Mouse (Mus musculus): ENCODE results near the gene Def8.
"Not testable (repeated sequence)": the region's sequence is repeated elsewhere in the genome, so short reads cannot be mapped to it uniquely, and the experiment has no call there.

The Def8 gene

DNA sequence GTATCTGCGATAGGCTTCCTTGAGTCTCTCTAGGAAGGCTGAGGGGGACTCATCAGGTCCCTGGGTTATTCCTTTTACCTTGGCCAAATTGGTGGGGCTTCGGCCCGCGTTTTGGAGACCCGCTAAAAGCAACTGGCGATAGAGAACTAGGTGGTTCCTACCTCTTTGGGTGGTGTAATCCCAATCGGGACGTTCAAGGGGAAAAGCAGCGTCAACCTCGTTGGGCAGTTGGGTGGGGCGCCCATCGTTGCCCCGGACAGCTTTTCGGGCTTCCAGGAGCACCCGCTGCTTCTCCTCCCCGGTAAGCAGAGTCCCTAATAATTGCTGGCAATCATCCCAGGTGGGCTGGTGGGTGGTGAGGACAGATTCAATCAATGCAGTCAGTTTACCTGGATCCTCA, 9.1 kb downstream of the Def8 start:
- no peak for DNase-seq (ENCODE audit: low read depth, low spot score)

DNA sequence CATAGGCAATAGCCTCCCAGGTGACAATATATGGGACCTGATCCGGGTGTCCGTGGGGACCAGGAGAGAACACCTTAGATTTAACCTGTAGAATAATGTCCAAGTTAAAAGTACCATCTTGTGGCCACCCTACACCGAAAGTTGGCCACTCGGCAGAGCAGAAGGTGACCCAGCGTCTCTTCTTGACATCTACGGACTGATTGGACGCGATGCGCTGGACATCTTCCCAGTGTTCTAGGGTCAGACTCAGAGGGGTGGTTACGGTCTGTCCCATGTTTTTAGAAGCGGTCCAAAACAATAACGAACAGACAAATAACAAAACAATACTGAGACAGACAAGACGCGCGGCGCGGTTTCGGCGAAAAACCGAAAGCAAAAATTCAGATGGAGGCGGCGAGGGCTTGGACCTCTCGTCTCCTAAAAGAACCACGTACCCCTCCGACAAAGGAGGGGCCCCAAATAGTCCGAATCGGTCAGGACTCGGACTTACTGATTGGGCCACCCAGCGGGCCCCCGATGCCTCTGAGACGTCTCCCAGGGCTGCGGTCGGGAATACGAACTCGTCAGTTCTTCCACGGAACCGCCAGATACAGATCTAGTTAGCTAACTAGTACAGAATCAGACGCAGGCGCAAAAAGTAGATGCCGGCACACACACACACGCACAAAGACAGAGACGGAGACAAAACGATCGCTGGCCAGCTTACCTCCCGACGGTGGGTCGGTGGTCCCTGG, 10.1 kb downstream of the Def8 start:
- DNase-seq (ENCODE audit: low read depth, low spot score) = not testable (repeated sequence)

DNA sequence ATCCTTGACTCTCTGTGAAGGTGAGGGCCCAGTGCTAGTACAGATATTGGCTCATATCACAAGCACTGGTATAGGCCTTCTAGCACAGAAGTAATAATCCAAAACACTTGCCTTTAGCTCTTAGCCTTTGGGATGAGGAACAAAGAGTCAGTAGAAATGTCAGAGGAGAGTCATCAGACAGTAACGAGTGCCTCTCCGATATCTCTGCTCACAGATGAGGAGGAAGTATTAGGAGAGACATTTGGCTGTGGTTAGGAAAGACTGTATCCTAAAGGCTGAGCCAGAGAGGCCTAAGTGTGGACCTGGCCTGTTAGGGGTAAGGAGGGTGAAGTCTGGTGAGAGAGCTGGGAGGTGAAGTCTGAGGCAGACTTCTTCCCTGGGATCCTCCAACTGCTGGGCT, 18.5 kb downstream of the Def8 start:
- DNase-seq (ENCODE audit: low read depth, low spot score) = no peak

DNA sequence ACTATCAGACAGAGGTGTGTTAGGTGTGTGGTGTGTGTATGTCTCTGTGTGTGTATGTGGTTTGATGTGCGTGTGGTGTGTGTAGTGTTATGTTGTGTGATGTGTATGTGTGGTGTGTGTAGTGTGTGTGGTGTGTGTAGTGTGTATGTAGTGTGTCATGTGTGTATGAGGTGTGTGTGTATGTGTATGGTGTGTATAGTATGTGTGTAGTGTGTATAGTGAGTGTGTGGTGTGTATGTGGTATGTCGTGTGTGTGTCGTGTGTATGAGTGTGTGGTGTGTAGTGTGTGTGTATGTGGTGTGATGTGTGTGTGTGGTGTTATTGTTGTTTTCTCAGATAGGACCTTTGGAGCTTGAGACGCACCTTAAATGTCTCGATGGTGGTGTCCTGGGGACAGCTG, 19.0 kb downstream of the Def8 start:
- DNase-seq (ENCODE audit: low read depth, low spot score) = no peak

DNA sequence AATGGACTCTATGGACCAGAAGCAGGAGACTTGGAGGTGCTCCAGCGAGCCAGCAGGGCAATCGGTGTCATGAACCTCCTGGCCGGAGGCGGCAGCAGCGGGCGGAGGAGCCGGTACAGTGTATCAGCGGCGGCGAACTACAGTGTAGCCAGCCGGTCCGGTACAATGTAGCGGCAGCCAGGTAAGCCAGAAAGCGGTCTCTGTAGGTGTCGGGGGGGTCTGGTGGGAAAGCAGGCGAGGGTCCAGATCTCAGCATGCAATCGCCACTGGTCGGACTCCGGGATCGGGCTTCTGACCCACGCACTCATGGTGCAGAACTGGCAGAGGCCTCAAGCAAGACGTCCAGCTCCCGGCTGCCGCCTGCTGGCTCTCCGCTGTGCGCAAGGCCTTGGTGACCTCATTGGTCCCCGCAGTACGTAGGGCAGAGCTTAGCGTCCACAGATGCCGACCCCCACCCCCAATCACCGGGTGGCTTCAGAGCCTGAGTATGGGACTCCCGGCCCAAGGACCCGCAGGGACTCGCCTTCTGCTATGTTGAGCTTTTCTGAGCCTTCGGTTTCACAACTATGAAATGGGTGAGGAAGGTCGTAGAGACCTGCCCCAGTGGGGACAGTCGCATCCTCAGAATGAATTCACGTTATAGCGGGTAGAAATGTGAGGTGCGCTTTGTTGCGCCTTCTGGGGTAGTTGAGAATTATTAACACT, 19.7 kb downstream of the Def8 start:
- DNase-seq (ENCODE audit: low read depth, low spot score) = peak; percentile 93

DNA sequence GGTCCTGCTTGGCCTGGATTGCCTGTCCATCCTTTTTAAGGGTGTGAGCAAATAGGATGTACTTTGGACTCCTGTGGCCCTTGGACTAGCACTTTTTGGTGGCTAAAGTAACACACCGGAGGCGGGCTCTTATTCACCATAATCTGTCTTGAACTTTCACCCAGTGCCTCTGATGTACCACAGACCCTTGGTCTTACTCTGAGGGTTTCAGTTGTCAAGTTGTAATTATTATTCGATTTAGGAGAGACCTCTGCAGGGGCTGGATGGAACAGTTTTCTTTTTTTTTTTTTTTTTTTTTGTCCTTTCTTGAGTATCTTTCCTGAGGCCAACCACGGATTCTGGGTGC, 20.2 kb downstream of the Def8 start:
- DNase-seq (ENCODE audit: low read depth, low spot score) = no peak

DNA sequence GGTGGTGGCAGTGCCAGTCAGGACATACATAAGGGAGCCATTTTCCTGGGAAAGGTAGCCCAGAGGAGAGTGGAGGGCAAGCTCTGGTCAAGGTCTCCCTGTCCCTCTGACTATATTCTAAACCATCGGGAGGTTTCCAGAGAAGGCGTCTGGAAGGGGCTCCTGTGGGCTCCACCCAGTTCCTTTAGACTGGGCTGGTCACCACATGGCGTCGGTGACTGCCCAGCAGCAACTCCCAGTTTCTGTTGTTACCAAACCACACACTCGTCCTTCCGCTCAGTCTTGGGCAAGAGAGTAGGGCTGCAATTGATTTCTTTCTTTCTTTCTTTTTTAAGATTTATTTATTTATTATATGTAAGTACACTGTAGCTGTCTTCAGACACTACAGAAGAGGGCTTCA, 20.8 kb downstream of the Def8 start:
- no peak for DNase-seq (ENCODE audit: low read depth, low spot score)

DNA sequence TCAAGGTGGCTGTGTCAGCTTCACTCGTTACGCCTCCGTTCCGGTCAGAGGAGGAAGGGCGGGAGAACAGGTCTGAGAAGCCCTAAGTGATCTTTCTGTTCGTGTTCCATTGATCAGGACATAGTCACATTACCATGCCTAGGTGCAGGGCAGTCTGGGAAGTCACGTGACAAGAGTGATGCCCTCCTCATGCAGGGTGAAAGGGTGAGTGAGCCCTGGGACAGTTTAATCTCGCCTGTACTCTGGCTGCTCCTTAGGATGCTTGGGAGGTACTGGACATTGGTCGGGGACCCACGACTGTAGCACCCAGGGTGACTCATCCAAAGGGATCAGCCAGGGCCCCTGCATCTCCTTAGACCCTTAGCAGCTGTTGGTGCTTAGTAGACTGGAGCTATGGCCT, 22.7 kb downstream of the Def8 start:
- no peak for DNase-seq (ENCODE audit: low read depth, low spot score)

DNA sequence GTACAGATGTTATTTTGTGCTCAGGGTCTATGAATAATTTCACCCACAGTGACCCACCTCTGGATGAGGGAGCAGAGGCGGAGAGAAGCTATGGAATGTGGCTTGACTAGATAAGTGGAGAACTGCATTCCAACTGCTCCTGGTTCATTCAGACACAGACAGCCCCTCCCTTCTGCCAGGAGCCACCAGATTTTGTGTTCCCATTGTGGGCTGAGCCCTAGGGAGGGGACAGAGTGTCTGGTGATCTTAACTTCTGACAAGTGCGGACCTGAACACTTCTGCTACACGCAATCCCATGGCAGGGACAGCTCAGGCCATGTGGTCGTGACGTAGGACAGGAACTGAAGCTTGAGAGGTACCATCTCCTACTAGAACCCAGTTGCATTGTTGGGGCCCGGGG, 23.5 kb downstream of the Def8 start:
- no peak for DNase-seq (ENCODE audit: low read depth, low spot score)

DNA sequence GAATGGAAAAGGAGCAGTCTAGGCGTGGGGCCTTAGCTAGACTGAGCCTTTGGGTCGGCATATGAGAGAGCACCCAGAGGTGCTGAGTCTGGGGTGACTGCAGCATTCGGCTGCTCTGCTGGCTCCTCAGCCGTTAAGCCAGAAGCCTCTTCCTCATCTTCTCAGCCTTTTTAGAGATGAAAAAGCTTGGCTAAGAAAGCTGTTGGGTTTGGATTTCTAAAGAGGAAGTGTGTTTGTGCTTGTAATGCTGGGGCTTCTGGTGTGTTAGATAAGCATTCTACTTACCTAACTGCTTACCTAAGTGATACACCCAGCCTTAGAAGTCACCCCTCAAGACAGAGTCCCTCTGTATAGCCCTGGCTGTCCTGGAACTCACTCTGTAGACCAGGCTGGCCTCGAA, 27.5 kb downstream of the Def8 start:
- no peak for DNase-seq (ENCODE audit: low read depth, low spot score)

DNA sequence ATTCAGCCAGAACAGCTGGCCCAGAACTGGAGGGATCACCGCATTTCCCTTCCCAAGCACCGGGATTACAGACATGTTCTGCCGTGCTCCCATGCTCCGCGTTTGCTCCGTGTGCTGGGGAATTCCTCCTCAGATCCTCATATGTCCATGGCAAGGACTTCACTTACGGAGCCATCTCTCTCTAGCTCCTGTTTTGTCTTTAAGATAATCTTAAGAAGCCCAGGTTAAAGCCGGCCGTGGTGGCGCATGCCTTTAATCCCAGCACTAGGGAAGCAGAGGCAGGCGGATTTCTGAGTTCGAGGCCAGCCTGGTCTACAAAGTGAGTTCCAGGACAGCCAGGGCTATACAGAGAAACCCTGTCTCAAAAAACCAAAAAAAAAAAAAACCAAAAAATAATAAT, 28.4 kb downstream of the Def8 start:
- DNase-seq (ENCODE audit: low read depth, low spot score) = not testable (repeated sequence)

DNA sequence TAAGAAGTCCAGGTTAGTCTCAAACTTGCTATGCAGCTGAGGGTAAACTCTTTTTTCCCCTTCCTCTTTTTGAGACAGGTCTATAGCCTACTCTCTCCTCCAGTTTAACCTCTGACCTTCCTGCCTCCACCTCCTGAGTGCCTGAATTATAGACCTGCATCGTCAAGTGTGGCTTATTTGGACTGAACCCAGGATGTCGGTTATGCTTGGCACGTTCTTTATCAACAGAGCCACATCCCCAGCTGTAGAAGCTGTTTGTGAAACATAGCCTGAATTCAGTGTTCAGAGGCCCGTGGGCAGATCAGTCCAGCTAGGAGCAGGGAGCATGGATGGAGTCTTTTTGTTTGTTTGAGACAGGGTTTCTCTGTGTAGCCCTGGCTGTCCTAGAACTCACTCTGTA, 28.8 kb downstream of the Def8 start:
- no peak for DNase-seq (ENCODE audit: low read depth, low spot score)

DNA sequence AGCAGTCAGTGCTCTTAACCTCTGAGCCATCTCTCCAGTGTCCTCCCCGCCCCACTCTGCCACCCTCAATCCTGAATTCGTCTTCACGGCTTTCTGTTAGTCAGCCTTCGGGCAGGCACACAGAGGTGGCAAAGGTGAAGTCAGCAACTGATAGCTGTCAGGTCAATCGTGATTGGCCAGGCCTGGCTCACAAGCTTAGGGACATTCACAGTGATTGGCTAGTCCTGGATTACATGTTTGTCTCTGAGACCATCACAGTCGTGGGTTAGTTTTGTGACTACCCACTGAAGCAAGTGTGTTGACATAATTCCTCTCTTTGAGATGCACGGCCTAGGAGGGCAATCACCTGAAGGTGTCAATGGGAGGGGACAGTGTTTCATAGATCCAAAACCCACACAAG, 30.0 kb downstream of the Def8 start:
- no peak for DNase-seq (ENCODE audit: low read depth, low spot score)

DNA sequence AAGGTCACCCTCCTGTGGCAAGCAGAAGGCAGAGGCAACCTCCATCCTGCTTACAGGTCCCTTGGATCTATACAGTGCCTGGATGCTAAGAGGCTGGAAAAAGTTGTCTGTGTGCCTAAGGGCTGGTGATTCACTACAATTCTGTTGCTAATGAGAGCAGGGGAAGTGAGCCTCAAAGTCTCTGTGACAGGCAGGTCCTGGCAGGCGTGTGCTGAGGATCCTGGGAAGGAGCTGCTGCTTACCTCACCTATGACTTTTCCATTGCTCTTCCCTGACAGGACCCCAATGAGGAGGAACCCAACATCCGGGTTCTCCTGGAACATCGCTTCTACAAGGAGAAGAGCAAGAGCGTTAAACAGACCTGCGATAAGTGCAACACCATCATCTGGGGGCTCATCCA, 30.6 kb downstream of the Def8 start:
- no peak for DNase-seq (ENCODE audit: low read depth, low spot score)

DNA sequence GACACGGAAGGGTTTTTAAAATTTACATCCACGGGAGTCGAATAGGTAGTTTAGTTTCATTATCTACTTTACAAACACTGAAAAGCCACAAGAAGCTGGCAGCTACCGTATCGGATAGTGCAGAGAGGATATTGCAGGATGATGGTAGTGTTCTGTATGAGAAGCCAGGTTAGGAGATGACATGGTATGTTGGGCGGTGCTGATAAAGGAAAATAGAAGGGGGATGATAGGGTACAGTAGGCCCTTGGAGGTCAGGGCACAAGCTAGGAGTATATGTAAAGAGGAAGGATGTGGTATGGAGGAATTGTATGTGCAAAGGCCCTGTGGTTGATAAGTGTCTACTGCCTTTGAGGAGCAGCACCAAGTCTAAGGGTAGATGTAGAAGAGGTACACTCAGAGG, 31.2 kb downstream of the Def8 start:
- no peak for DNase-seq (ENCODE audit: low read depth, low spot score)

DNA sequence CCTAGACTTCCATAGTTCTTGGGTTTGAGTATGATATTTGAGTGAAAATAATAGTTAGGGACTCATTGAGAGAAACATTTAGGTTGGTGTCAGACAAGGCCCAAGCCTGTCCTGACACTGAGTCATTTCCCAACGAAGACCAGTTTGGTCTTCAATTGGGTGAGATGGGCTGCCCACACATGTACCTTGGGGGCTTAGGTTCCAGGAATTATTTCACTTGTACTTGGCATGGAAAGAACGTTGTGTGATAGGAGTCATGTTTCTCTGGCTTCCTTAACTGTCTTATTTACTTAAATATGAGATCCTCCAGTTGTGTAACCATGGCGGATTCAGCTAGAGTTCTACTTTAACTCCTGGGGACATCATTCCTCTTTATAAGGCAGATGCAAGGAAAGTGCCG, 40.3 kb downstream of the Def8 start:
- no peak for DNase-seq (ENCODE audit: low read depth, low spot score)

DNA sequence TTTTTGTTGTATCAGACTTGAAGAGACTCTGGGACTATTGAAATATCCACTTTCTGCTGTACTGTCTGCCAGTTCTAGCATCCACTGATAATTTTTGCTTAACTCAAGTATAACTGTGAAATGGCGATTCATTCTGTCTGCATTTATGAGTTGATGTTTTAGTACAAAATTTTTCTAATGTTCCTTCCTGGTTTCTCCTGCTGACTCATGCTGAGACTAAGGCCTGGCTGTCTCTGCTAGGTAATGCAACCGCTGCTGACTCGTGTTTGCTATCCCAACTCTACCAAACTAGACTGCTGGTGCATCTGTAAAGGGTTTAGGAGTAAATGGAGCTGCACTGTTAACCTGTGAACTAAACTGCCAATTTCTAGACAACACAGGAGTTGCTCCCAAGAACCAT, 44.1 kb downstream of the Def8 start:
- DNase-seq (ENCODE audit: low read depth, low spot score) = no peak

DNA sequence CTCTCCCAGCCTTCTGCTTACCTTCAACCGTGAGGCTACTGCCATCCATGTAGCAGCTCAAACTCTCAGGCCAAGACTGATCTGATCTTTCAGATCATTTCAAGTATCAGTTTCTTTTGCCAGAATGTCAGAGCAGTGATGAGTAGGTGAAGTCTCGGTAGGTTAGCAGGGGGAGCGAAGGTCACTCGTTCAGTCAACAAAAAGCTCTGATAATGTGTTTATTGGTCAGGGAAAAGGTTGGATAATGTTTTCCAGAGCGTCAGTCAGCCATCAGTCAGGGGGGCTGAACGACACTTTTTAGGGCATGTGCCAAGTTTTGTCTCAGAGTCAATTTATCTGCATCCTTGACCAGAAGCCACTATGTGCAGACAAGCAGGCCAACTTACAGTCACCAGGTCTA, 49.7 kb downstream of the Def8 start:
- DNase-seq (ENCODE audit: low read depth, low spot score) = not testable (repeated sequence)

DNA sequence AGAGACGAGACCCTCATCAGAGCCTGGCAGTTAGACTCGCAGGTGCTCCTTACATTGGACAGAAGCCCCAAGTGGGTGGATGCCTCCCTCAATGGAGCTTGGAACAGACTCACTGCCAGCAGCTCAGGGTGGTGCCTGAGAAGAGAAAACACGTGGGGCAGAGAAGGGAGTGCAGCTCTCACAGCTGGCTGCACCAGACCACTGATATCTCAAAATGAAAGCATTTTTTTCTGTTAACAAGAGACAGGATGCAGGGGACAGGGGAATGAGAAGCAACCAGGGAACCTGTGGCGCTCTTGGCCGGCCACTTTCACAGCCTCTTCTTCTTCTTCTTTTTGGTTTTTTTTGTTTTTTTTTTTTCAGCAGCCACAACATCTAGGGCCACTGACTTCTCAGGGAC, 51.2 kb downstream of the Def8 start:
- not testable (repeated sequence) for DNase-seq (ENCODE audit: low read depth, low spot score)

DNA sequence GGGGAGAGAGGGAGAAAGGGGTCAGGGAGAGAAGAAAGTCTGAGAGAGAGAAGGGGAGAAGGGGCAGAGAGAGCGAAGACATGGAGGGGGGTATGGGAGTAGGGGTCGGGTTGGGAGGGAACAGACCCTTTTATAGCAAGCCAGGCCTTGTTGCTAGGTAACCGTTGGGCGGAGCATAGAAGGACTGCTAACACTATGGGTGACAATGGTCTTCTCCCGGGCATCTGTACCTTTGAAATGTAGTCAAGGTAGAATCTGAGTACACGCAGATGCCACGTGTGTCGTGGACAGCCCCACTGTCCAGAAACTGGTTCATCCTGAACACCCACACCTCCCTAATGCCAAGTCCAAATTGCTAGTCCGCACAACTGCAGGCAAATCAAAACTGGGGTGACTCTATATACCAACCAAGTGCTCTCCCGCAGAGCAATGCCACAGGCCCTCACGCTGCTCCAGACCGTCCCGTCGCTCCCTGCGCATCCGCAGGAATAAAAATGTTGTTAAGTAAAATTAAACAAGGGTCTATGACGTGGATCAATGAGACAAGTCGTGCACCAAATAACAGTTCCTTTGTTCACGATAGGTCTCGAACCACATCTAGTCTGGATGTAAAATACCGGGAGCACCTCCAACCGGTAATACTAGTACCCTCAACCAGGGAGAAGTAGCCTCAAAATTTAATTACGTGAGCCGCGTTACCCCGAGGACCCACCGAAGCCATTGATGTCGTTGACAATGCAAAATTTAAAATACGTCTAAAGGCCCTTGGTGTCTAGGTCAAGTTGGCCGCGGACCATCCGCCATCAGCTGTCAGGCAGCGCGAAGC, 53.8 kb downstream of the Def8 start:
- DNase-seq (ENCODE audit: low read depth, low spot score) = peak; percentile 26

DNA sequence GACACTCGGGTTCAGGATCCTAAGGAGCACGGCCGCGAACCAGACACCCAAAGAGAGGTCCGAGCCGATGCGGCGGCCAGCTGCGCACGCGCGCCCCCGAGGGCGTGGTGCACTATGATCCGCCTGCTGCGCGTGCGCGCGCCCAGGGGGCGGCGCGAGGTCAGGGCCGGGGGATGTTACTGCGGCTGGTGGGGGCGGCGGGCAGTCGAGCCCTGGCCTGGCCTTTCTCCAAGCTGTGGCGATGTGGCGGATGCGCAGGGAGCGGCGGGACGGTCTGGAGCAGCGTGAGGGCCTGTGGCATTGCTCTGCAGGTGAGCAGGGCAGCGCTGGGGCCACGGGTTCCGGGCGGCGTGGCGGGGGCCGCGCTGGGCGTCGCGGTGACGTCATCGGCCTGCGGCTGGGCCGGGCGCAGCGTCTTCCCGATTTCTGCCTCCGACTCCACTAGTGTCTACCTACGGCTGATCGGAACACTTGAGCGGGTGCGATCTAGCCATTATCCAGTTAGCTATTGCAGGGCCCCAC, 54.5 kb downstream of the Def8 start, which contains the start of gene Afg3l1:
Gene Afg3l1, plus strand, starts transcription at position 167 of the 522 bp plus-strand sequence.
- peak; percentile 95 for DNase-seq (ENCODE audit: low read depth, low spot score)

DNA sequence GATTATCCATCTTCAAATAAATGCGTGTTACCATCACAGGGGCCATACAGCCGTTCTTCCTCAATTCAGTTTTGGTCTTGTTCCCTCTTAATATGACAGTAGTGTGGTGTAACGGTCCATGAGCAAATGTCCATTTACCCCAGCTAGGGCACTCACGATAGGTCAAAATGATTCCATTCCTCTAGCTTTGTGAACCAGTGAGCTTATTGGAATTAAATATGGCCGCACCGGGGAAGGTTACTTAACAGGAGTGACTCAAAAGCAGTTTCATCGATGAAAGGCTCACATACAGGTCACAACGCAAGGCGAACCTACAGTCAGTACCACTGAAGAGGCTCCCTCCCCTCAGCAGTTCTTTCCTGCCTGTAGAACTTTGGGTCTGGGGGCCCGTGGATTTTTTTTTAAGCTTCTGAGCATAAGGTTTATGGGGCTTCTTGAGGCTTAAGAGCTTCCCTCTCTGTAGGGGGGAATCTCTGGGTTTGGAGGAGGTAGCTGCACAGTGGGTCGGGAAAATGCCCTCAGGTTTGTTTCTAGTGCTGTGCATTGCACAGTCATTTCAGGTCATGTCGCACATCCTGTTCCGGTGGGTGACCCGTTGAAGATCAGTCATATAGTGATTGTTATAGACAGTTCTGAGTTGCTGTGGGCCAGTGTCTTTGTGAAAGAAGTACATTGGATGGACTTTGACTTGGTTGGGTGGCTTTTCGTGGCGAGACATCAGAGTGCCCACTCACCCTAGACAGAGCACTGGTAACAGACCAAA, 55.3 kb downstream of the Def8 start:
- no peak for DNase-seq (ENCODE audit: low read depth, low spot score)

Measured in mesoderm, embryonic 11.5 days (tissue).